Mouse (Mus musculus) heart, embryonic 12.5 days (tissue): ENCODE data around the gene Ebf3. TPM values are rescaled to one million over a fixed set of nuclear protein-coding genes. Genes with fewer than 3 reads are reported as not detected.

Experiments
- ATAC-seq: fragments of 200-750 bp; cut with Nextera tagmentation; 2 replicates; pipeline ENCODE4 v1.8.0; 2017; ENCODE audit warnings: moderate TSS enrichment, moderate library complexity; ENCODE audit not compliant: insufficient number of reproducible peaks, low FRiP score
- H3K27ac ChIP-seq: fragments of 300-500 bp; sonication (generic); 2 replicates; pipeline ENCODE4 v1.5.1; 2016; ENCODE audit warnings: mild to moderate bottlenecking, moderate library complexity; ENCODE audit not compliant: poor library complexity, severe bottlenecking
- H3K27me3 ChIP-seq: fragments of 300-500 bp; sonication (generic); replicated peaks from 2 replicates; pipeline ENCODE4 v1.6.1; 2016; ENCODE audit warnings: mild to moderate bottlenecking, moderate library complexity
- H3K36me3 ChIP-seq: fragments of 300-500 bp; sonication (generic); 2 replicates; pipeline ENCODE4 v1.6.1; 2016; ENCODE audit warnings: mild to moderate bottlenecking, moderate library complexity
- H3K4me1 ChIP-seq: fragments of 300-500 bp; sonication (generic); replicated peaks from 2 replicates; pipeline ENCODE4 v1.6.1; 2016; ENCODE audit warnings: mild to moderate bottlenecking
- H3K4me2 ChIP-seq: fragments of 300-500 bp; sonication (generic); 2 replicates; pipeline ENCODE4 v1.6.1; 2016; ENCODE audit warnings: mild to moderate bottlenecking, moderate library complexity
- H3K4me3 ChIP-seq: fragments of 300-500 bp; sonication (generic); 2 replicates; pipeline ENCODE4 v1.5.1; 2016; ENCODE audit warnings: mild to moderate bottlenecking
- H3K9ac ChIP-seq: fragments of 300-500 bp; sonication (generic); 2 replicates; pipeline ENCODE4 v1.6.1; 2016; ENCODE audit warnings: mild to moderate bottlenecking, moderate library complexity
- H3K9me3 ChIP-seq: fragments of 300-500 bp; sonication (generic); replicated peaks from 2 replicates; pipeline ENCODE4 v1.6.1; 2016; ENCODE audit warnings: mild to moderate bottlenecking, moderate library complexity
- WGBS: fragments of 180-500 bp; shearing (Covaris S2); methylation state at CpG from one replicate; pipeline ENCODE4 v1.1.7; 2016; 5-methylcytosine and 5-hydroxymethylcytosine counted together
- polyA plus RNA-seq: library from polyadenylated mRNA; unstranded; fragments of >200 nt; fragmentation: Nextera tagmentation; extraction: Ambion mirVana; gene quantifications from 2 replicates; pipeline ENCODE4 v1.2.1, GENCODE M21; 2016

Gene Ebf3
- polyA plus RNA-seq, result 0.61 and 0.65 TPM in 2 replicates

GRCm38 (mm10) chr7:137313904-137314691 is at the start of gene Ebf3:
Gene Ebf3, minus strand, starts transcription at chr7:137314445.
- H3K4me3 ChIP-seq, result peak within 1 kb of the TSS; percentile 66
- H3K36me3 ChIP-seq, result no peaks in the 10 kb centered on the region
- WGBS, result 1% methylated on average over 125 of the region's 127 CpGs
- peak within 1 kb of the TSS; percentile 98 for H3K4me2 ChIP-seq
- peaks cover 58% of the 10 kb centered on the region for H3K4me1 ChIP-seq
- H3K27ac ChIP-seq, result no peak within 1 kb of the TSS
- H3K9me3 ChIP-seq, result no peaks in the 10 kb centered on the region
- ATAC-seq, result peak; percentile 80
- peak within 1 kb of the TSS; percentile 72 for H3K9ac ChIP-seq
- peaks cover 70% of the 10 kb centered on the region for H3K27me3 ChIP-seq

GRCm38 (mm10) chr7:137346860-137347259 is 32.6 kb upstream of the Ebf3 start:
- no peaks in the 10 kb centered on the region for H3K4me1 ChIP-seq
- H3K36me3 ChIP-seq, result no peaks in the 10 kb centered on the region
- no peak overlapping the region for H3K4me3 ChIP-seq
- WGBS, result 80% methylated on average over 7 of the region's 7 CpGs
- H3K9me3 ChIP-seq, result no peaks in the 10 kb centered on the region; the same call in 1 of the 2 replicates
- H3K4me2 ChIP-seq, result no peak overlapping the region
- H3K27me3 ChIP-seq, result no peaks in the 10 kb centered on the region
- no peak overlapping the region for H3K9ac ChIP-seq
- H3K27ac ChIP-seq, result no peak overlapping the region
- ATAC-seq, result no peak

- no peak overlapping the region for H3K9ac ChIP-seq
- 66% methylated on average over 10 of the region's 10 CpGs for WGBS
- no peak overlapping the region for H3K4me2 ChIP-seq
- H3K4me3 ChIP-seq, result no peak overlapping the region
- no peak overlapping the region for H3K27ac ChIP-seq
- no peaks in the 10 kb centered on the region for H3K36me3 ChIP-seq
- no peaks in the 10 kb centered on the region for H3K4me1 ChIP-seq
- H3K9me3 ChIP-seq, result no peaks in the 10 kb centered on the region; the same call in 1 of the 2 replicates
- H3K27me3 ChIP-seq, result 0 out of 2 replicates have a peak, but pooled peaks cover under 1% of the 10 kb centered on the region
- no peak for ATAC-seq
These were observed 31.8 kb upstream of the Ebf3 start for GRCm38 (mm10) chr7:137346068-137346467.

- Histone ChIP-seq H3K4me1 (peaks cover 3% of the 10 kb centered on the region; the same call in 1 of the 2 replicates), H3K9ac (no peak overlapping the region), H3K27ac (no peak overlapping the region), H3K4me2 (no peak overlapping the region), H3K36me3 (no peaks in the 10 kb centered on the region), H3K27me3 (peaks cover 46% of the 10 kb centered on the region), H3K4me3 (no peak overlapping the region), H3K9me3 (no peaks in the 10 kb centered on the region)
- WGBS, result 62% methylated on average over 2 of the region's 2 CpGs
- no peak for ATAC-seq
These were observed 19.7 kb upstream of the Ebf3 start for GRCm38 (mm10) chr7:137333951-137334350.

- Histone ChIP-seq H3K4me2 (peak overlapping the region; percentile 69), H3K4me3 (peak overlapping the region; percentile 43), H3K36me3 (no peaks in the 10 kb centered on the region), H3K27ac (no peak overlapping the region), H3K4me1 (peaks cover 35% of the 10 kb centered on the region), H3K27me3 (peaks cover 90% of the 10 kb centered on the region), H3K9me3 (no peaks in the 10 kb centered on the region), H3K9ac (peak overlapping the region; percentile 47; the same call in 1 of the 2 replicates)
- WGBS, result under 1% methylated on average over 19 of the region's 21 CpGs
- ATAC-seq, result 0 out of 2 replicates have a peak, but pooled peaks have one; percentile 12
These were observed 8.7 kb upstream of the Ebf3 start for GRCm38 (mm10) chr7:137322926-137323325.

- Histone ChIP-seq H3K27ac (no peak overlapping the region), H3K27me3 (peaks cover 90% of the 10 kb centered on the region), H3K9ac (peak overlapping the region; percentile 47), H3K36me3 (no peaks in the 10 kb centered on the region), H3K9me3 (no peaks in the 10 kb centered on the region), H3K4me3 (peak overlapping the region; percentile 43), H3K4me1 (peaks cover 40% of the 10 kb centered on the region), H3K4me2 (peak overlapping the region; percentile 69)
- peak; percentile 22; the same call in 1 of the 2 replicates for ATAC-seq
- WGBS, result under 1% methylated on average over 70 of the region's 72 CpGs
These were observed 7.9 kb upstream of the Ebf3 start for GRCm38 (mm10) chr7:137321961-137322784.

- peak overlapping the region; percentile 43 for H3K4me3 ChIP-seq
- peak overlapping the region; percentile 69 for H3K4me2 ChIP-seq
- ATAC-seq, result peak; percentile 75; the same call in 1 of the 2 replicates
- WGBS, result under 1% methylated on average over 52 of the region's 52 CpGs
- no peak overlapping the region for H3K9ac ChIP-seq
- no peak overlapping the region for H3K27ac ChIP-seq
- peaks cover 46% of the 10 kb centered on the region for H3K4me1 ChIP-seq
- H3K9me3 ChIP-seq, result no peaks in the 10 kb centered on the region
- peaks cover 90% of the 10 kb centered on the region for H3K27me3 ChIP-seq
- H3K36me3 ChIP-seq, result no peaks in the 10 kb centered on the region
These were observed 7.0 kb upstream of the Ebf3 start for GRCm38 (mm10) chr7:137321141-137321813.

- H3K4me2 ChIP-seq, result no peak overlapping the region
- peaks cover 46% of the 10 kb centered on the region for H3K4me1 ChIP-seq
- no peaks in the 10 kb centered on the region for H3K9me3 ChIP-seq
- 4% methylated on average over 11 of the region's 11 CpGs for WGBS
- no peak overlapping the region for H3K4me3 ChIP-seq
- no peak overlapping the region for H3K9ac ChIP-seq
- no peaks in the 10 kb centered on the region for H3K36me3 ChIP-seq
- no peak for ATAC-seq
- peaks cover 91% of the 10 kb centered on the region for H3K27me3 ChIP-seq
- H3K27ac ChIP-seq, result no peak overlapping the region
These were observed 6.1 kb upstream of the Ebf3 start for GRCm38 (mm10) chr7:137320320-137320719.

GRCm38 (mm10) chr7:137318924-137319885 is 5.0 kb upstream of the Ebf3 start:
- Histone ChIP-seq H3K27me3 (peaks cover 89% of the 10 kb centered on the region), H3K4me3 (peak overlapping the region; percentile 10), H3K4me2 (peak overlapping the region; percentile 41), H3K27ac (no peak overlapping the region), H3K9ac (no peak overlapping the region), H3K9me3 (no peaks in the 10 kb centered on the region), H3K36me3 (no peaks in the 10 kb centered on the region), H3K4me1 (peaks cover 55% of the 10 kb centered on the region)
- WGBS, result 1% methylated on average over 48 of the region's 48 CpGs
- no peak for ATAC-seq

GRCm38 (mm10) chr7:137318383-137318775 is 4.1 kb upstream of the Ebf3 start:
- peaks cover 63% of the 10 kb centered on the region for H3K4me1 ChIP-seq
- peaks cover 88% of the 10 kb centered on the region for H3K27me3 ChIP-seq
- 6% methylated on average over 9 of the region's 9 CpGs for WGBS
- no peak overlapping the region for H3K4me3 ChIP-seq
- H3K9ac ChIP-seq, result no peak overlapping the region
- H3K9me3 ChIP-seq, result no peaks in the 10 kb centered on the region
- H3K27ac ChIP-seq, result no peak overlapping the region
- no peaks in the 10 kb centered on the region for H3K36me3 ChIP-seq
- no peak overlapping the region for H3K4me2 ChIP-seq
- ATAC-seq, result no peak
